Mouse (Mus musculus) cerebellum, postnatal 25 days (tissue): Measurements from ENCODE around the gene Nmnat2.
A peak's percentile ranks its signal among the peaks of the same experiment; 100 is the strongest.

Source experiments
- DNase-seq, 2 experiments: peaks; one replicate each; pipeline ENCODE4 v3.0.0; 2021; ENCODE audit warnings: mixed read lengths in 2 of 2

Nmnat2 gene

GRCm38 (mm10) chr1:153021034-153021638 lies 66.3 kb downstream of the Nmnat2 start:
- DNase-seq, result no peak

GRCm38 (mm10) chr1:153023018-153023417 lies 68.2 kb downstream of the Nmnat2 start:
- no peak for DNase-seq

- no peak for DNase-seq
Measured at GRCm38 (mm10) chr1:153023875-153024274, 69.1 kb downstream of the Nmnat2 start.

GRCm38 (mm10) chr1:153024453-153024852 lies 69.7 kb downstream of the Nmnat2 start:
- no peak for DNase-seq

- no peak for DNase-seq
Measured at GRCm38 (mm10) chr1:153031345-153031744, 76.6 kb downstream of the Nmnat2 start.

- no peak for DNase-seq
Measured at GRCm38 (mm10) chr1:153031954-153032353, 77.2 kb downstream of the Nmnat2 start.

GRCm38 (mm10) chr1:153033145-153033908 lies 78.5 kb downstream of the Nmnat2 start:
- DNase-seq, result no peak

- DNase-seq, result no peak
Measured at GRCm38 (mm10) chr1:153034064-153034463, 79.3 kb downstream of the Nmnat2 start.

GRCm38 (mm10) chr1:153035328-153035944 lies 80.6 kb downstream of the Nmnat2 start:
- DNase-seq, result peak; percentile 83 to 89

GRCm38 (mm10) chr1:153037353-153038345 lies 82.9 kb downstream of the Nmnat2 start:
- peak in 1 of 2 experiments; percentile 22 for DNase-seq

GRCm38 (mm10) chr1:153040091-153040490 lies 85.3 kb downstream of the Nmnat2 start:
- DNase-seq, result peak; percentile 68 to 76

GRCm38 (mm10) chr1:153041046-153041445 lies 86.3 kb downstream of the Nmnat2 start:
- DNase-seq, result no peak

GRCm38 (mm10) chr1:153042318-153042717 lies 87.5 kb downstream of the Nmnat2 start:
- DNase-seq, result no peak

- DNase-seq, result no peak
Measured at GRCm38 (mm10) chr1:153043332-153043731, 88.5 kb downstream of the Nmnat2 start.

GRCm38 (mm10) chr1:153045368-153045767 lies 90.6 kb downstream of the Nmnat2 start:
- DNase-seq, result peak; percentile 66 to 72

GRCm38 (mm10) chr1:153048147-153048878 lies 93.5 kb downstream of the Nmnat2 start:
- DNase-seq, result peak; percentile 73 to 75

GRCm38 (mm10) chr1:153049451-153049850 lies 94.7 kb downstream of the Nmnat2 start:
- DNase-seq, result no peak

GRCm38 (mm10) chr1:153051474-153051873 lies 96.7 kb downstream of the Nmnat2 start:
- DNase-seq, result no peak

GRCm38 (mm10) chr1:153053619-153054018 lies 98.8 kb downstream of the Nmnat2 start:
- DNase-seq, result no peak

GRCm38 (mm10) chr1:153054112-153054821 lies 99.5 kb downstream of the Nmnat2 start:
- DNase-seq, result peak; percentile 83 to 91

- peak; percentile 55 to 75 for DNase-seq
Measured at GRCm38 (mm10) chr1:153058290-153058689, 103.5 kb downstream of the Nmnat2 start.
